Mouse (Mus musculus) kidney, embryonic 16.5 days (tissue): ENCODE measurements around the gene Ubap2l. TPM values are rescaled to one million over a fixed set of nuclear protein-coding genes. Genes with fewer than 3 reads are reported as not detected.

Source experiments
- ATAC-seq: fragments of 200-750 bp; cut with Nextera tagmentation; 2 replicates; pipeline ENCODE4 v1.8.0; 2017; ENCODE audit warnings: moderate TSS enrichment; ENCODE audit not compliant: low FRiP score, low TSS enrichment
- H3K27ac ChIP-seq: fragments of 300-500 bp; sonication (generic); 2 replicates; pipeline ENCODE4 v1.5.1; 2014; ENCODE audit warnings: low read length
- H3K27me3 ChIP-seq: fragments of 300-500 bp; sonication (generic); 2 replicates; pipeline ENCODE4 v1.6.1; 2014; ENCODE audit warnings: low read length, control low read depth, mixed read lengths; ENCODE audit not compliant: insufficient read depth
- H3K36me3 ChIP-seq: fragments of 300-500 bp; sonication (generic); 2 replicates; pipeline ENCODE4 v1.6.1; 2014; ENCODE audit warnings: low read length, control low read depth, mixed read lengths; ENCODE audit not compliant: insufficient read depth
- H3K4me1 ChIP-seq: fragments of 300-500 bp; sonication (generic); 2 replicates; pipeline ENCODE4 v1.6.1; 2014; ENCODE audit warnings: low read length, control low read depth, mixed read lengths; ENCODE audit not compliant: insufficient read depth
- H3K4me2 ChIP-seq: fragments of 300-500 bp; sonication (generic); replicated peaks from 2 replicates; pipeline ENCODE4 v1.6.1; 2014; ENCODE audit warnings: low read depth, low read length
- H3K4me3 ChIP-seq: fragments of 300-500 bp; sonication (generic); 2 replicates; pipeline ENCODE4 v1.5.1; 2014; ENCODE audit warnings: mild to moderate bottlenecking, low read length
- H3K9ac ChIP-seq: fragments of 300-500 bp; sonication (generic); replicated peaks from 2 replicates; pipeline ENCODE4 v1.6.1; 2014; ENCODE audit warnings: low read length
- H3K9me3 ChIP-seq: fragments of 300-500 bp; sonication (generic); 2 replicates; pipeline ENCODE4 v1.6.1; 2016; ENCODE audit warnings: low read length, control low read depth
- WGBS: fragments of 180-500 bp; shearing (Covaris S2); extraction: QIAGEN DNeasy Blood & Tissue Kit; methylation state at CpG from one replicate; pipeline ENCODE4 v1.1.7; 2014; 5-methylcytosine and 5-hydroxymethylcytosine counted together
- microRNA counts: library from miRNA; unstranded; fragments of <30 nt; microRNA quantifications from one replicate; lab custom pipeline; 2016
- microRNA-seq: library from miRNA; unstranded; fragments of <30 nt; microRNA quantifications from one replicate; pipeline ENCODE4, GENCODE M21; 2016
- polyA plus RNA-seq: library from polyadenylated mRNA; unstranded; fragments of >200 nt; fragmentation: Nextera tagmentation; extraction: Ambion mirVana; gene quantifications from 2 replicates; pipeline ENCODE4 v1.2.1, GENCODE M21; 2015

Ubap2l gene
- polyA plus RNA-seq, 1 experiment from 2014 or later = 152 TPM

GRCm38 (mm10) chr3:89962059-89962750 lies 90.2 kb downstream of the Ubap2l start:
- Histone ChIP-seq H3K9me3 (no peaks in the 10 kb centered on the region), H3K4me3 (peak overlapping the region; percentile 89), H3K27me3 (no peaks in the 10 kb centered on the region), H3K27ac (peak overlapping the region; percentile 95), H3K36me3 (peaks cover 7% of the 10 kb centered on the region), H3K4me2 (peak overlapping the region; percentile 93), H3K4me1 (peaks cover 31% of the 10 kb centered on the region), H3K9ac (peak overlapping the region; percentile 93)
- ATAC-seq = no peak
- 3% methylated on average over 14 of the region's 14 CpGs for WGBS

GRCm38 (mm10) chr3:89961436-89961835 lies 91.0 kb downstream of the Ubap2l start:
- H3K9me3 ChIP-seq = no peaks in the 10 kb centered on the region
- H3K27me3 ChIP-seq = no peaks in the 10 kb centered on the region
- peak overlapping the region; percentile 93 for H3K4me2 ChIP-seq
- peak overlapping the region; percentile 95; the same call in 1 of the 2 replicates for H3K27ac ChIP-seq
- 51% methylated on average over 4 of the region's 4 CpGs for WGBS
- H3K9ac ChIP-seq = peak overlapping the region; percentile 93
- no peak for ATAC-seq
- H3K36me3 ChIP-seq = peaks cover 15% of the 10 kb centered on the region
- peaks cover 31% of the 10 kb centered on the region for H3K4me1 ChIP-seq
- peak overlapping the region; percentile 89 for H3K4me3 ChIP-seq

- Histone ChIP-seq H3K27ac (no peak overlapping the region), H3K36me3 (peaks cover 24% of the 10 kb centered on the region), H3K27me3 (no peaks in the 10 kb centered on the region), H3K4me1 (peaks cover 31% of the 10 kb centered on the region), H3K9ac (peak overlapping the region; percentile 75), H3K4me3 (peak overlapping the region; percentile 89), H3K9me3 (no peaks in the 10 kb centered on the region), H3K4me2 (peak overlapping the region; percentile 93)
- peak; percentile 92 for ATAC-seq
- under 1% methylated on average over 30 of the region's 30 CpGs for WGBS
Measured at GRCm38 (mm10) chr3:89960469-89960868, 92.0 kb downstream of the Ubap2l start.

DNA sequence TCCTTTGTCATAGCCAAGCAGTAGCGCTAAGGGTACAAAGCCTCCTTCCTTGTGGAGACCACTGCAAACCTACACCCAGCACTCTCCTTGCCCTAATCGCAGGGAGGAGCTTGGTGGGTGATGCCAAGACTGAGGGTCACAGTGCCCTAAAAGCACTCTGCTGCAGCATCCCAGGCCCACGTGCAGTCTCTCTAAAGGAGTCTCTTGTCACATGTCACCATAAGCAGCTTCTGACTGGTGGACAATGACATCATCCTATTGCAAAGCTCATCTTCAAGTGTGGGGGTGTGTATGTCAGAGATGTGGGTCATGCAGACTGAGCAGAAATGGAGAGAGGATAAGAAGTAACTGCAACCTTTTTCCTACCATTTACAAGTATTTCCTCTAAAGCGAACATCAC lies 93.0 kb downstream of the Ubap2l start:
- 75% methylated on average over 4 of the region's 4 CpGs for whole genome bisulfite sequencing
- no peak for ATAC-seq
- Histone ChIP-seq H3K4me1 (peaks cover 25% of the 10 kb centered on the region), H3K27ac (no peak overlapping the region), H3K4me3 (no peak overlapping the region), H3K27me3 (no peaks in the 10 kb centered on the region), H3K36me3 (peaks cover 29% of the 10 kb centered on the region), H3K9ac (no peak overlapping the region), H3K4me2 (no peak overlapping the region), H3K9me3 (no peaks in the 10 kb centered on the region)

DNA sequence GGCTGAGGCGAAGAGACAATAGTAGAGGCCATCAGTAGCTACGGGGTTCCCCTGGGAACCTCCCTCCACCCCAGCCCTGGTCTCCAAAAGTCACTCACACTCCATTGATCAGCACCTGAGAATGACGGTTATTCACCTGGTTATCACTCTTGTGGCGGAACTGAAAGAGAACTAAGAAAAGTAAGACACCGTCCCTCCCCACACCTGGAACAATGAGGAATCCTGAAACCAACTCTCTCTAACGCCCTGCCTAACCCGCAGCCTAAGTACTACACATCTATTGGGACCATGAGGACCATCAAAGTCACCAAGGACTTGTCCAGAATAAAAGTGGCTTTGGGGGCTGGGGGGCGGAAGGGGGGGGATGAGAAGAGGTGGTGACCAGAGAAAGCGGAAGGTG lies 94.5 kb downstream of the Ubap2l start:
- H3K27ac ChIP-seq = no peak overlapping the region
- no peaks in the 10 kb centered on the region for H3K27me3 ChIP-seq
- peaks cover 41% of the 10 kb centered on the region for H3K36me3 ChIP-seq
- peaks cover 24% of the 10 kb centered on the region for H3K4me1 ChIP-seq
- ATAC-seq = no peak
- H3K9ac ChIP-seq = no peak overlapping the region
- no peaks in the 10 kb centered on the region for H3K9me3 ChIP-seq
- WGBS = 94% methylated on average over 9 of the region's 9 CpGs
- H3K4me3 ChIP-seq = no peak overlapping the region
- H3K4me2 ChIP-seq = no peak overlapping the region

DNA sequence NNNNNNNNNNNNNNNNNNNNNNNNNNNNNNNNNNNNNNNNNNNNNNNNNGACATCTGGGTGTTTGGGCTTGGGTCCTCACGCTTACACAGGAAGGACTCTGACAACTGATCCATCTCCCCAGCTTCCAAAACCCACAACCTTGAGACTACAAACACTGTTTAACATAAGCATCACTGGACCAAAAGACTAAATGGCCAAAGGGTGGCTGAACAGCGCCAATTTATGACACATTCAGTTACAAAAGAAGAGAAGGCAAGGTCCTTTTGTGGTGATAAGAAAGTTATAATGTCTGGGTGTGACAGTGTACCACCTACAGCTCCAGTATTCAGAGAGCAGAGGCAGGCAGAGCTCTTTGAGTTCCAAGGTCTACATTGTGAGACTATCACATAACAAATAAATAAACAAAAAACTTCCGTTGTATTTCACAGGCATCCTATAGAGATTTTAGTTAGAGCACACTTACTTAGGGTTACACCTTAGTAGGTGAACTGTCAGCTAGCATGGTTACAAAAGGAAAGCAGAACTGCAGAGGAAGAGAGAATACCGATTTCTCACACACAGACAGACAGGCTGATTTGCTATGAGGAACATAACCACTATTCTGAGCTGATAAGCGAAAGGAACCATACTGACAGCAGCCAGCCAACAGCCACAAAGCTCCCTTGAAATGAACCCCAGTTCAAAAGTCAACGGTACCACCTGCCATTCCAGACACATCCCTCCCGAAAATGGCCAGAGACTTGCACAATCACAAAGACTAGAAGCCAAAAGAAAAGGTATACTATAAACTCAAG lies 96.1 kb downstream of the Ubap2l start:
- Histone ChIP-seq H3K9ac (no peak overlapping the region), H3K9me3 (no peaks in the 10 kb centered on the region), H3K4me1 (peaks cover 13% of the 10 kb centered on the region), H3K4me3 (no peak overlapping the region), H3K27ac (no peak overlapping the region), H3K36me3 (peaks cover 55% of the 10 kb centered on the region), H3K27me3 (no peaks in the 10 kb centered on the region), H3K4me2 (no peak overlapping the region)
- WGBS = 89% methylated on average over 7 of the region's 7 CpGs
- ATAC-seq = no peak

DNA sequence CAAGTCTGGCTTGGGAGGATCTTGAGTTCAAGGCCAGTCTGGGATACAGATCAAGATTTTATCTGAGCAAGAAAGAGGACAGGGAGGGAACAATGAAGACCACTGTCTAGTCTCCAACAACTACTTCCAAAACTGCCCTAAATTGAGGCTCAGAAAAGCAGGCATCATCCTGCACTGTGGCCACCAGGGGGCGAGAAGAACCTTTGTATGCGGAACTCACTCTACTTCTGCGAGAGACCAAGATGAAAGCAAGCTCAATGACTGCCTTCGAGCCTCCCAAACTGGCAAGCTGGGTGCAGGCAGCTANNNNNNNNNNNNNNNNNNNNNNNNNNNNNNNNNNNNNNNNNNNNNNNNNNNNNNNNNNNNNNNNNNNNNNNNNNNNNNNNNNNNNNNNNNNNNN lies 99.0 kb downstream of the Ubap2l start:
- H3K36me3 ChIP-seq = peaks cover 80% of the 10 kb centered on the region
- H3K27me3 ChIP-seq = no peaks in the 10 kb centered on the region
- H3K4me3 ChIP-seq = no peak overlapping the region
- H3K4me2 ChIP-seq = no peak overlapping the region
- ATAC-seq = peak; percentile 58; the same call in 1 of the 2 replicates
- H3K9me3 ChIP-seq = no peaks in the 10 kb centered on the region
- WGBS = 1% methylated on average over 4 of the region's 4 CpGs
- H3K27ac ChIP-seq = no peak overlapping the region
- H3K9ac ChIP-seq = no peak overlapping the region
- H3K4me1 ChIP-seq = no peaks in the 10 kb centered on the region

MicroRNA genes within 50 kb of the gene (microRNA counts, 519-probe panel; counts per million panel counts)
- 3,544 counts per million, percentile 82 among the panel's probes with 10 or more counts for microRNA mmu-miR-190b (lab: Ali Mortazavi, UCI)

Small RNA genes lying within 50 kb of the gene (microRNA-seq; reads per million reads assigned to microRNA genes)
- gene Mir190b = 7.6 reads per million, percentile 26 among the genes with 10 or more reads in this experiment
- gene Mir7669 = 0.95 reads per million

Other genes with a start within 250 kb of the Ubap2l start
- gene She, start 221.3 kb downstream of the Ubap2l start, polyA plus RNA-seq = 6.7 and 7.8 TPM in 2 replicates
- 0.84 and 0.91 TPM in 2 replicates for gene Il6ra, start 139.4 kb downstream of the Ubap2l start, polyA plus RNA-seq
- gene Atp8b2, start 89.1 kb downstream of the Ubap2l start, polyA plus RNA-seq = 11.7 and 15.3 TPM in 2 replicates
- 175 and 189 TPM in 2 replicates for gene Hax1, start 53.8 kb downstream of the Ubap2l start, polyA plus RNA-seq
- gene 4933434E20Rik, start 992 bp downstream of the Ubap2l start, polyA plus RNA-seq = 184 and 187 TPM in 2 replicates
- 543 and 583 TPM in 2 replicates for gene Tpm3, start 20.0 kb upstream of the Ubap2l start, polyA plus RNA-seq
- gene Nup210l, start 51.5 kb upstream of the Ubap2l start, polyA plus RNA-seq = 0.36 and 0.60 TPM in 2 replicates
- 1,193 and 1,390 TPM in 2 replicates for gene Rps27, start 161.0 kb upstream of the Ubap2l start, polyA plus RNA-seq
- 37.2 and 42.6 TPM in 2 replicates for gene Rab13, start 161.1 kb upstream of the Ubap2l start, polyA plus RNA-seq
- 103 and 105 TPM in 2 replicates for gene Jtb, start 179.0 kb upstream of the Ubap2l start, polyA plus RNA-seq
- gene Creb3l4, start 190.9 kb upstream of the Ubap2l start, polyA plus RNA-seq = 6.5 and 6.8 TPM in 2 replicates
- 108 and 114 TPM in 2 replicates for gene Slc39a1, start 195.5 kb upstream of the Ubap2l start, polyA plus RNA-seq
- gene Crtc2, start 201.5 kb upstream of the Ubap2l start, polyA plus RNA-seq = 24.8 and 33.7 TPM in 2 replicates
- gene Dennd4b, start 212.6 kb upstream of the Ubap2l start, polyA plus RNA-seq = 3.7 and 4.7 TPM in 2 replicates
- gene Gatad2b, start 240.6 kb upstream of the Ubap2l start, polyA plus RNA-seq = 11.3 and 15.4 TPM in 2 replicates